In the genomic region with DNA sequence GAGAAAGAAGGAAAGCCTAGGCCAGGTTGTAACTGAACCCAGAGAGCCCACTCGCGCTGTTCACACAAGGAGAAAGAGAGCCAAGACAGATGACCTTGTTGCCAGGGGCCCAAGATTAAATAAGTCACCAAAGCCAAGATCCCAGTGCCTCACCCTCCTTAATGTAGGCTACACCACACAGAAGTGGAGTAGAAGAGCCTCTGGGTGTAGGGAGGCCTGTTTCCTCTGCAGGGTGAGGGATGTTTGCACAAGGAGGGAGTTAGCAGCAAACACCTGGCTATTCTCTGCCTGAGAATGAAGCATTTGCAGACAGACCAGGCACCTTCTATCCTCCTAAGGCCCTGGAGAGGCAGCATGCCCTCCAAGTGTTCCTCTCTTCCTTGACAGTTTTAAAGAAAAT, we compare ENCODE assay signal across 31 mouse cellular contexts. TPM values are rescaled to one million over a fixed set of nuclear protein-coding genes. Genes with fewer than 3 reads are reported as not detected.
"Had no signal": no experiment of that assay in that cellular context is flagged by ENCODE, and none has a peak within 500 bp of the region (broad histone marks: within the 10 kb centered on the region; RNA-seq: fewer than 3 reads in every experiment).

No protein-coding gene starts in this region.

- DNase-seq: kidney, adult 2 months; kidney, postnatal 25 days; layer of hippocampus, adult 9-11 months; liver; liver, embryonic 13.5 days; lung, embryonic 14.5 days; lung, postnatal 10 days; lung, postnatal 4 days; midbrain, embryonic 14.5 days; retina, postnatal 1 day; thymus, adult 2 months; thymus, postnatal 14 days; thymus, postnatal 4 days had no signal

- H3K9me3 ChIP-seq: limb, embryonic 10.5 days; limb, embryonic 13.5 days; liver, embryonic 13.5 days; neural tube, embryonic 12.5 days had no signal

- H3K4me3 ChIP-seq: layer of hippocampus, adult 2 months; limb, embryonic 10.5 days; limb, embryonic 13.5 days; liver, embryonic 13.5 days; neural tube, embryonic 12.5 days had no signal

- H3K9ac ChIP-seq: limb, embryonic 13.5 days; liver, embryonic 13.5 days; lung, embryonic 14.5 days; neural tube, embryonic 12.5 days had no signal

- H3K4me2 ChIP-seq: limb, embryonic 13.5 days; liver, embryonic 13.5 days; lung, embryonic 14.5 days; midbrain, embryonic 11.5 days; neural tube, embryonic 12.5 days had no signal

- H3K27ac ChIP-seq: kidney, postnatal 0 days; layer of hippocampus, adult 2 months; limb, embryonic 10.5 days; limb, embryonic 13.5 days; liver, embryonic 13.5 days; neural tube, embryonic 12.5 days had no signal

- H3K27me3 ChIP-seq: limb, embryonic 13.5 days; liver, embryonic 13.5 days; neural tube, embryonic 12.5 days had no signal

- H3K4me1 ChIP-seq: limb, embryonic 10.5 days; limb, embryonic 13.5 days; liver, embryonic 13.5 days; neural tube, embryonic 12.5 days had no signal

- H3K36me3 ChIP-seq: limb, embryonic 10.5 days; limb, embryonic 13.5 days; liver, embryonic 13.5 days; neural tube, embryonic 12.5 days had no signal

RNA-seq across cellular contexts. Expression of gene Smok3a, which starts 4.5 kb away (rescaled TPM):
- total RNA-seq: layer of hippocampus, adult 2 months; layer of hippocampus, postnatal 25 days; left cerebral cortex, adult 18-20 months; left cerebral cortex, postnatal 25 days; megakaryocyte progenitor cell, adult 5-6 weeks; megakaryocyte-erythroid progenitor cell, adult 5-6 weeks; midbrain, postnatal 0 days; neutrophil, adult 5-6 weeks had no signal
- polyA plus RNA-seq: kidney, adult 2 months; kidney, embryonic 14.5 days; kidney, postnatal 0 days; large intestine, adult 2 months; limb, embryonic 10.5 days; limb, embryonic 13.5 days; liver, embryonic 13.5 days; liver, embryonic 16.5 days; lung, embryonic 14.5 days; midbrain, embryonic 11.5 days; midbrain, embryonic 14.5 days; midbrain, postnatal 0 days; neural tube, embryonic 12.5 days; small intestine, adult 2 months; spleen, adult 2 months; thymus, adult 2 months had no signal

RNA-seq across cellular contexts. Expression of gene Smok3b, which starts 4.7 kb away (rescaled TPM):
- total RNA-seq: layer of hippocampus, adult 2 months; layer of hippocampus, postnatal 25 days; left cerebral cortex, adult 18-20 months; left cerebral cortex, postnatal 25 days; megakaryocyte progenitor cell, adult 5-6 weeks; megakaryocyte-erythroid progenitor cell, adult 5-6 weeks; midbrain, postnatal 0 days; neutrophil, adult 5-6 weeks had no signal
- polyA plus RNA-seq: kidney, adult 2 months; kidney, embryonic 14.5 days; kidney, postnatal 0 days; large intestine, adult 2 months; limb, embryonic 10.5 days; limb, embryonic 13.5 days; liver, embryonic 13.5 days; liver, embryonic 16.5 days; lung, embryonic 14.5 days; midbrain, embryonic 11.5 days; midbrain, embryonic 14.5 days; midbrain, postnatal 0 days; neural tube, embryonic 12.5 days; small intestine, adult 2 months; spleen, adult 2 months; thymus, adult 2 months had no signal

RNA-seq across cellular contexts. Expression of gene Azgp1, which starts 35.2 kb away (rescaled TPM):
- total RNA-seq: layer of hippocampus, adult 2 months; layer of hippocampus, postnatal 25 days; left cerebral cortex, adult 18-20 months; left cerebral cortex, postnatal 25 days; megakaryocyte progenitor cell, adult 5-6 weeks; megakaryocyte-erythroid progenitor cell, adult 5-6 weeks; midbrain, postnatal 0 days; neutrophil, adult 5-6 weeks had no signal
- polyA plus RNA-seq: kidney, embryonic 14.5 days; limb, embryonic 10.5 days; limb, embryonic 13.5 days; lung, embryonic 14.5 days; midbrain, embryonic 11.5 days; midbrain, embryonic 14.5 days; midbrain, postnatal 0 days; neural tube, embryonic 12.5 days; small intestine, adult 2 months; spleen, adult 2 months; thymus, adult 2 months had no signal

RNA-seq across cellular contexts. Expression of gene Smok3c, which starts 36.5 kb away (rescaled TPM):
- total RNA-seq: layer of hippocampus, adult 2 months; layer of hippocampus, postnatal 25 days; left cerebral cortex, adult 18-20 months; left cerebral cortex, postnatal 25 days; megakaryocyte progenitor cell, adult 5-6 weeks; megakaryocyte-erythroid progenitor cell, adult 5-6 weeks; midbrain, postnatal 0 days had no signal
- polyA plus RNA-seq: kidney, adult 2 months; kidney, embryonic 14.5 days; kidney, postnatal 0 days; large intestine, adult 2 months; limb, embryonic 10.5 days; limb, embryonic 13.5 days; liver, embryonic 13.5 days; liver, embryonic 16.5 days; lung, embryonic 14.5 days; midbrain, embryonic 11.5 days; midbrain, embryonic 14.5 days; midbrain, postnatal 0 days; neural tube, embryonic 12.5 days; small intestine, adult 2 months; spleen, adult 2 months; thymus, adult 2 months had no signal

RNA-seq across cellular contexts. Expression of gene Gjc3, which starts 53.6 kb away (rescaled TPM):
- total RNA-seq: megakaryocyte progenitor cell, adult 5-6 weeks; megakaryocyte-erythroid progenitor cell, adult 5-6 weeks; neutrophil, adult 5-6 weeks had no signal
- polyA plus RNA-seq: kidney, embryonic 14.5 days; liver, embryonic 16.5 days; lung, embryonic 14.5 days; midbrain, embryonic 11.5 days had no signal
